Mouse (Mus musculus) cortical plate, adult 2 months (tissue): ENCODE measurements around the gene Aff3.

ENCODE experiments used
- CTCF ChIP-seq: fragments of 200-500 bp; IDR thresholded peaks from 2 replicates; pipeline ENCODE4 v1.5.1; 2011; ENCODE audit warnings: mild to moderate bottlenecking, control low read depth, low read length; ENCODE audit not compliant: insufficient read depth; ENCODE audit errors: extremely low read depth
- POLR2A ChIP-seq: fragments of 200-500 bp; IDR thresholded peaks from 2 replicates; pipeline ENCODE4 v1.6.1; 2011; ENCODE audit warnings: mild to moderate bottlenecking, low read length, control low read depth; ENCODE audit not compliant: insufficient read depth; ENCODE audit errors: extremely low read depth

- TF ChIP-seq CTCF (no peak), POLR2A (no peak)
These were observed 161.2 kb downstream of the Aff3 start for GRCm38 (mm10) chr1:38503431-38504089.
